Mouse (Mus musculus) cerebellum, adult 2 months (tissue): Measurements from ENCODE around the gene Palm3.

Experiments used
- CTCF ChIP-seq: fragments of 200-500 bp; IDR thresholded peaks from 2 replicates; pipeline ENCODE4 v1.5.1; 2011; ENCODE audit warnings: low read depth, mild to moderate bottlenecking, control low read depth, low read length, moderate library complexity, borderline replicate concordance; ENCODE audit not compliant: insufficient read depth
- POLR2A ChIP-seq: fragments of 200-500 bp; IDR thresholded peaks from 2 replicates; pipeline ENCODE4 v1.6.1; 2011; ENCODE audit warnings: low read length, control low read depth, borderline replicate concordance; ENCODE audit not compliant: insufficient read depth

DNA sequence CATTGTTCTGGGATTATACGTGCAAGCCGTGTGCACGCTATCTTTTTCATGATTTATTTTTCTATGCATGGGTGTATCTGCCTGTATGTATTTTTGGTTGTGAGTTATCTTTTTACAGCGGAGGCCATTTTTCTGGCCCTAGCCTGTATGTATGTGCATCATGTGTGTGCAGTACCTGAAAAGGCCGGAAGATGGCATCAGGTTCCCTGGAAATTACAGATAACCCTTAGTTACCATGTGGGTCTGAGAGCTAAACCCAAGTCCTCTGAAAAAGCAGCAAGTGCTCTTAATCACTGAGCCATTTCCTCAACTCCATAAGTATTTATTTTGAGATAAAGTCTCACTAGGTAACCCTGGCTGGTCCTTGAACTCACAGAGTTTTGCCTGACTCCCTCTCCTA is 32.0 kb downstream of the Palm3 start:
- TF ChIP-seq CTCF, result no peak
- no peak for TF ChIP-seq POLR2A
